Mouse (Mus musculus) spleen, adult 2 months (tissue): ENCODE results near the gene Hist1h2ak.
"Not testable (repeated sequence)": the region's sequence is repeated elsewhere in the genome, so short reads cannot be mapped to it uniquely, and the experiment has no call there.

ENCODE experiments used
- CTCF ChIP-seq: fragments of 200-500 bp; IDR thresholded peaks from 2 replicates; pipeline ENCODE4 v1.5.1; 2011; ENCODE audit warnings: mild to moderate bottlenecking, inconsistent platforms; ENCODE audit not compliant: insufficient read depth, insufficient read length, insufficient replicate concordance; ENCODE audit errors: extremely low read depth
- POLR2A ChIP-seq: fragments of 200-500 bp; IDR thresholded peaks from 2 replicates; pipeline ENCODE4 v1.6.1; 2011; ENCODE audit warnings: low read depth, low read length, inconsistent platforms

- not testable (repeated sequence) for TF ChIP-seq CTCF, POLR2A
Measured at GRCm38 (mm10) chr13:21786899-21787629, 33.4 kb upstream of the Hist1h2ak start, which contains the start of the genes Hist1h2an and Hist1h2bp.
